Mouse (Mus musculus): ENCODE results near the gene Akt3.
A peak's percentile ranks its signal among the peaks of the same experiment; 100 is the strongest.

DNA sequence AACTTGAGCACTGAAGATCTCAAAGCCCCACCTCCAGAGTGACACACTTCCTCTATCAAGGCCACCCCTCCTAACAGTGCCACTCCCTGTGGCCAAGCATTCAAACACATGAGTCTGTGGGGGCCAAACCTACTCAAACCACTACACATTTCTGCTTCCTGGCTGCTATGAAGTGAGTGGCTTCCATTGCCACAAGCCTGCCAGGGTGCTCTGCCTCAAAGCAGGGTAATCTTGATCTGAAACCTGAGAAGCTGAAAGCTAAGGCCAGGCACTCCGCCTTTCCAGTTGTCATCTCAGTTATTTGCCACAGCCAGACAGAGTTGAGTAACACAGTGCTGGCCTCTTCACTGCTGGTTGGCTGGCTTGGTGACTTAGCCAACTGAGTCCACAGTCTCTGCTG, 249.2 kb downstream of the Akt3 start:
- TF ChIP-seq POLR2A (IDR thresholded peaks at IDR 0.05; ENCODE audit: insufficient read length, low read depth): peak; percentile 34
- no peak for TF ChIP-seq USF1 (IDR thresholded peaks at IDR 0.05; ENCODE audit: low read depth)
- no peak for TF ChIP-seq POLR2AphosphoS2 (IDR thresholded peaks at IDR 0.05; ENCODE audit: insufficient read length, low read depth)
- TF ChIP-seq E2F4 (IDR thresholded peaks at IDR 0.05; ENCODE audit: insufficient read depth): no peak
- TF ChIP-seq MYOG (IDR thresholded peaks at IDR 0.05; ENCODE audit: control insufficient read depth in 1 of 3, insufficient read depth in 1 of 3, insufficient read length in 2 of 3, low read depth in 2 of 3): peak; percentile 21 to 88 (median 61)

Measured in myocyte (in vitro differentiated cells).